Mouse (Mus musculus) heart, embryonic 13.5 days (tissue): ENCODE measurements around the gene Plau. TPM values are rescaled to one million over a fixed set of nuclear protein-coding genes. Genes with fewer than 3 reads are reported as not detected.

Experiments
- ATAC-seq: fragments of 200-750 bp; cut with Nextera tagmentation; 2 replicates; pipeline ENCODE4 v1.8.0; 2017; ENCODE audit warnings: moderate TSS enrichment; ENCODE audit not compliant: insufficient number of reproducible peaks, low FRiP score, low TSS enrichment; ENCODE audit errors: extremely low read depth
- H3K27ac ChIP-seq: fragments of 300-500 bp; sonication (generic); replicated peaks from 2 replicates; pipeline ENCODE4 v1.5.1; 2015; ENCODE audit warnings: moderate library complexity, mild to moderate bottlenecking, inconsistent platforms
- H3K27me3 ChIP-seq: fragments of 300-500 bp; sonication (generic); replicated peaks from 2 replicates; pipeline ENCODE4 v1.6.1; 2015; ENCODE audit warnings: mild to moderate bottlenecking, inconsistent platforms
- H3K36me3 ChIP-seq: fragments of 300-500 bp; sonication (generic); 2 replicates; pipeline ENCODE4 v1.6.1; 2015; ENCODE audit warnings: mild to moderate bottlenecking, inconsistent platforms
- H3K4me1 ChIP-seq: fragments of 300-500 bp; sonication (generic); 2 replicates; pipeline ENCODE4 v1.6.1; 2015; ENCODE audit warnings: inconsistent platforms
- H3K4me2 ChIP-seq: fragments of 300-500 bp; sonication (generic); 2 replicates; pipeline ENCODE4 v1.6.1; 2015; ENCODE audit warnings: inconsistent platforms, mild to moderate bottlenecking, moderate library complexity
- H3K4me3 ChIP-seq: fragments of 300-500 bp; sonication (generic); 2 replicates; pipeline ENCODE4 v1.5.1; 2015; ENCODE audit warnings: moderate library complexity, mild to moderate bottlenecking, inconsistent platforms
- H3K9ac ChIP-seq: fragments of 300-500 bp; sonication (generic); 2 replicates; pipeline ENCODE4 v1.6.1; 2015; ENCODE audit warnings: inconsistent platforms, mild to moderate bottlenecking, moderate library complexity
- H3K9me3 ChIP-seq: fragments of 300-500 bp; sonication (generic); 2 replicates; pipeline ENCODE4 v1.6.1; 2016; ENCODE audit warnings: inconsistent platforms
- WGBS: fragments of 180-500 bp; shearing (Covaris S2); methylation state at CpG from one replicate; pipeline ENCODE4 v1.1.7; 2015; ENCODE audit warnings: mixed read lengths; 5-methylcytosine and 5-hydroxymethylcytosine counted together
- polyA plus RNA-seq: library from polyadenylated mRNA; unstranded; fragments of >200 nt; fragmentation: Nextera tagmentation; extraction: Ambion mirVana; gene quantifications from 2 replicates; pipeline ENCODE4 v1.2.1, GENCODE M21; 2015

Gene Plau
- polyA plus RNA-seq, 1 experiment from 2014 or later = 1.4 TPM

- ATAC-seq = no peak
- Histone ChIP-seq H3K27ac (peak overlapping the region; percentile 88), H3K9me3 (no peaks in the 10 kb centered on the region), H3K4me3 (peak overlapping the region; percentile 93), H3K27me3 (no peaks in the 10 kb centered on the region), H3K4me1 (peaks cover 43% of the 10 kb centered on the region), H3K9ac (peak overlapping the region; percentile 93), H3K36me3 (peaks cover 19% of the 10 kb centered on the region), H3K4me2 (peak overlapping the region; percentile 92)
- 59% methylated on average over 7 of the region's 9 CpGs for WGBS
These were observed 40.9 kb upstream of the Plau start for GRCm38 (mm10) chr14:20795423-20796152.

GRCm38 (mm10) chr14:20796170-20796569 is 40.3 kb upstream of the Plau start:
- WGBS = 73% methylated on average over 8 of the region's 8 CpGs
- Histone ChIP-seq H3K4me2 (no peak overlapping the region), H3K9me3 (no peaks in the 10 kb centered on the region), H3K36me3 (peaks cover 13% of the 10 kb centered on the region), H3K4me1 (peaks cover 37% of the 10 kb centered on the region), H3K4me3 (no peak overlapping the region), H3K9ac (no peak overlapping the region), H3K27ac (no peak overlapping the region), H3K27me3 (no peaks in the 10 kb centered on the region)
- ATAC-seq = no peak

- no peak for ATAC-seq
- WGBS = 67% methylated on average over 8 of the region's 8 CpGs
- H3K27me3 ChIP-seq = no peaks in the 10 kb centered on the region
These were observed 39.8 kb upstream of the Plau start for GRCm38 (mm10) chr14:20796643-20797042.

GRCm38 (mm10) chr14:20798300-20798699 is 38.2 kb upstream of the Plau start:
- H3K27me3 ChIP-seq = no peaks in the 10 kb centered on the region
- peak overlapping the region; percentile 30 for H3K4me2 ChIP-seq
- no peak overlapping the region for H3K9ac ChIP-seq
- no peaks in the 10 kb centered on the region for H3K36me3 ChIP-seq
- H3K9me3 ChIP-seq = no peaks in the 10 kb centered on the region
- H3K4me3 ChIP-seq = no peak overlapping the region
- ATAC-seq = no peak
- H3K27ac ChIP-seq = no peak overlapping the region
- H3K4me1 ChIP-seq = peaks cover 22% of the 10 kb centered on the region
- 83% methylated on average over 6 of the region's 6 CpGs for WGBS

More at GRCm38 (mm10) chr14:20796643-20797042, 39.8 kb upstream of the Plau start:
- H3K4me1 ChIP-seq = peaks cover 32% of the 10 kb centered on the region
- H3K9ac ChIP-seq = no peak overlapping the region
- H3K4me2 ChIP-seq = no peak overlapping the region
- peaks cover 8% of the 10 kb centered on the region for H3K36me3 ChIP-seq
- no peak overlapping the region for H3K27ac ChIP-seq
- H3K4me3 ChIP-seq = no peak overlapping the region
- H3K9me3 ChIP-seq = no peaks in the 10 kb centered on the region

- Histone ChIP-seq H3K4me2 (peak overlapping the region; percentile 30), H3K9me3 (no peaks in the 10 kb centered on the region), H3K9ac (no peak overlapping the region), H3K27ac (no peak overlapping the region), H3K4me3 (no peak overlapping the region), H3K27me3 (no peaks in the 10 kb centered on the region), H3K4me1 (peaks cover 26% of the 10 kb centered on the region), H3K36me3 (no peaks in the 10 kb centered on the region)
- 7% methylated on average over 7 of the region's 7 CpGs for WGBS
- no peak for ATAC-seq
These were observed 37.7 kb upstream of the Plau start for GRCm38 (mm10) chr14:20798761-20799160.

- no peak for ATAC-seq
- H3K27ac ChIP-seq = no peak overlapping the region
These were observed 33.4 kb upstream of the Plau start for GRCm38 (mm10) chr14:20802926-20803605.

GRCm38 (mm10) chr14:20803606-20803938 is 32.9 kb upstream of the Plau start:
- Histone ChIP-seq H3K27me3 (no peaks in the 10 kb centered on the region), H3K27ac (no peak overlapping the region), H3K36me3 (no peaks in the 10 kb centered on the region), H3K9me3 (no peaks in the 10 kb centered on the region), H3K4me3 (no peak overlapping the region), H3K9ac (no peak overlapping the region), H3K4me2 (no peak overlapping the region), H3K4me1 (peaks cover 34% of the 10 kb centered on the region)
- WGBS = 2% methylated on average over 7 of the region's 7 CpGs
- no peak for ATAC-seq

More at GRCm38 (mm10) chr14:20802926-20803605, 33.4 kb upstream of the Plau start:
- Histone ChIP-seq H3K36me3 (no peaks in the 10 kb centered on the region), H3K9ac (0 out of 2 replicates have a peak overlapping the region, but pooled peaks have one; percentile 10), H3K4me2 (no peak overlapping the region), H3K4me1 (peaks cover 34% of the 10 kb centered on the region), H3K4me3 (no peak overlapping the region), H3K27me3 (no peaks in the 10 kb centered on the region), H3K9me3 (no peaks in the 10 kb centered on the region)
- WGBS = 27% methylated on average over 2 of the region's 2 CpGs

GRCm38 (mm10) chr14:20804481-20804880 is 32.0 kb upstream of the Plau start:
- H3K27ac ChIP-seq = peak overlapping the region; percentile 74; the same call in 1 of the 2 replicates

GRCm38 (mm10) chr14:20804964-20805672 is 31.3 kb upstream of the Plau start:
- Histone ChIP-seq H3K4me1 (peaks cover 34% of the 10 kb centered on the region), H3K36me3 (no peaks in the 10 kb centered on the region), H3K4me3 (no peak overlapping the region), H3K9me3 (no peaks in the 10 kb centered on the region), H3K4me2 (peak overlapping the region; percentile 25), H3K27me3 (no peaks in the 10 kb centered on the region), H3K27ac (peak overlapping the region; percentile 74), H3K9ac (no peak overlapping the region)
- no peak; the same call in 1 of the 2 replicates for ATAC-seq
- WGBS = 38% methylated on average over 9 of the region's 9 CpGs

More at GRCm38 (mm10) chr14:20804481-20804880, 32.0 kb upstream of the Plau start:
- Histone ChIP-seq H3K9me3 (no peaks in the 10 kb centered on the region), H3K4me3 (no peak overlapping the region), H3K36me3 (no peaks in the 10 kb centered on the region), H3K27me3 (no peaks in the 10 kb centered on the region), H3K4me2 (no peak overlapping the region), H3K4me1 (peaks cover 34% of the 10 kb centered on the region), H3K9ac (no peak overlapping the region)
- 43% methylated on average over 5 of the region's 5 CpGs for WGBS
- ATAC-seq = no peak

GRCm38 (mm10) chr14:20806116-20806840 is 30.2 kb upstream of the Plau start:
- Histone ChIP-seq H3K9ac (no peak overlapping the region), H3K4me3 (no peak overlapping the region), H3K4me1 (peaks cover 34% of the 10 kb centered on the region), H3K4me2 (no peak overlapping the region), H3K27me3 (no peaks in the 10 kb centered on the region), H3K27ac (peak overlapping the region; percentile 74; the same call in 1 of the 2 replicates), H3K9me3 (no peaks in the 10 kb centered on the region), H3K36me3 (no peaks in the 10 kb centered on the region)
- ATAC-seq = no peak
- WGBS = 84% methylated on average over 14 of the region's 14 CpGs

GRCm38 (mm10) chr14:20809349-20809748 is 27.1 kb upstream of the Plau start:
- no peak overlapping the region for H3K27ac ChIP-seq
- no peak for ATAC-seq
- H3K4me1 ChIP-seq = peaks cover 20% of the 10 kb centered on the region
- no peak overlapping the region for H3K4me2 ChIP-seq
- no peak overlapping the region for H3K9ac ChIP-seq
- H3K27me3 ChIP-seq = no peaks in the 10 kb centered on the region
- 67% methylated on average over 4 of the region's 4 CpGs for WGBS
- H3K4me3 ChIP-seq = no peak overlapping the region
- no peaks in the 10 kb centered on the region for H3K36me3 ChIP-seq
- H3K9me3 ChIP-seq = no peaks in the 10 kb centered on the region
